Mouse (Mus musculus) lung, adult 2 months (tissue): ENCODE results near the gene Sec23a.

Experiments
- CTCF ChIP-seq: fragments of 200-500 bp; IDR thresholded peaks from 2 replicates; pipeline ENCODE4 v1.5.1; 2011; ENCODE audit warnings: mild to moderate bottlenecking, low read length, control low read depth; ENCODE audit not compliant: insufficient read depth
- POLR2A ChIP-seq: fragments of 200-500 bp; IDR thresholded peaks from 2 replicates; pipeline ENCODE4 v1.6.1; 2011; ENCODE audit warnings: low read depth, mild to moderate bottlenecking, control low read depth, low read length, borderline replicate concordance; ENCODE audit errors: extremely low read depth

DNA sequence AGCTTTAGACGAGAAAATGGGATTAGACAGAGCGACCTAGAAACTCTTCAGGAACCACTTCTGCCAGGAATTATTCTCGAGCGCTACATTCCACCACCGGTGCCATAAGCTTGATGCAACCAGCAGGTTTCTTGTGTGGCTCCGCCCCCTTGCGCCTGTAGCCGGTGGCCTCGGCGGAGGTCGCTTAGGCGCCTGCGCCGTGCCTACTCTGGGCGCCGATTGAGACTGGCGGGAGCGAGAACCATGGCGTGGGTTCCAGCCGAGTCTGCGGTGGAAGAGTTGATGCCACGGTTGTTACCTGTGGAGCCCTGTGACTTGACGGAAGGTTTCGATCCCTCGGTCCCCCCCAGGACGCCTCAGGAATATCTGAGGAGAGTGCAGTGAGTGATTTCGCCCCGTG, 1.4 kb upstream of the Sec23a start, which contains the start of gene Gemin2:
- TF ChIP-seq CTCF (no peak), POLR2A (peak; percentile 89; the same call in 1 of the 2 replicates)
